Mouse (Mus musculus) kidney, embryonic 16.5 days (tissue): ENCODE measurements around the gene Zdhhc1. TPM values are rescaled to one million over a fixed set of nuclear protein-coding genes. Genes with fewer than 3 reads are reported as not detected.

Experiments used
- ATAC-seq: fragments of 200-750 bp; cut with Nextera tagmentation; 2 replicates; pipeline ENCODE4 v1.8.0; 2017; ENCODE audit warnings: moderate TSS enrichment; ENCODE audit not compliant: low FRiP score, low TSS enrichment
- H3K27ac ChIP-seq: fragments of 300-500 bp; sonication (generic); 2 replicates; pipeline ENCODE4 v1.5.1; 2014; ENCODE audit warnings: low read length
- H3K27me3 ChIP-seq: fragments of 300-500 bp; sonication (generic); 2 replicates; pipeline ENCODE4 v1.6.1; 2014; ENCODE audit warnings: low read length, control low read depth, mixed read lengths; ENCODE audit not compliant: insufficient read depth
- H3K36me3 ChIP-seq: fragments of 300-500 bp; sonication (generic); 2 replicates; pipeline ENCODE4 v1.6.1; 2014; ENCODE audit warnings: low read length, control low read depth, mixed read lengths; ENCODE audit not compliant: insufficient read depth
- H3K4me1 ChIP-seq: fragments of 300-500 bp; sonication (generic); 2 replicates; pipeline ENCODE4 v1.6.1; 2014; ENCODE audit warnings: low read length, control low read depth, mixed read lengths; ENCODE audit not compliant: insufficient read depth
- H3K4me2 ChIP-seq: fragments of 300-500 bp; sonication (generic); replicated peaks from 2 replicates; pipeline ENCODE4 v1.6.1; 2014; ENCODE audit warnings: low read depth, low read length
- H3K4me3 ChIP-seq: fragments of 300-500 bp; sonication (generic); 2 replicates; pipeline ENCODE4 v1.5.1; 2014; ENCODE audit warnings: mild to moderate bottlenecking, low read length
- H3K9ac ChIP-seq: fragments of 300-500 bp; sonication (generic); replicated peaks from 2 replicates; pipeline ENCODE4 v1.6.1; 2014; ENCODE audit warnings: low read length
- H3K9me3 ChIP-seq: fragments of 300-500 bp; sonication (generic); 2 replicates; pipeline ENCODE4 v1.6.1; 2016; ENCODE audit warnings: low read length, control low read depth
- WGBS: fragments of 180-500 bp; shearing (Covaris S2); extraction: QIAGEN DNeasy Blood & Tissue Kit; methylation state at CpG from one replicate; pipeline ENCODE4 v1.1.7; 2014; 5-methylcytosine and 5-hydroxymethylcytosine counted together
- polyA plus RNA-seq: library from polyadenylated mRNA; unstranded; fragments of >200 nt; fragmentation: Nextera tagmentation; extraction: Ambion mirVana; gene quantifications from 2 replicates; pipeline ENCODE4 v1.2.1, GENCODE M21; 2015

Gene Zdhhc1
- polyA plus RNA-seq, 1 experiment from 2014 or later: 51.1 TPM

DNA sequence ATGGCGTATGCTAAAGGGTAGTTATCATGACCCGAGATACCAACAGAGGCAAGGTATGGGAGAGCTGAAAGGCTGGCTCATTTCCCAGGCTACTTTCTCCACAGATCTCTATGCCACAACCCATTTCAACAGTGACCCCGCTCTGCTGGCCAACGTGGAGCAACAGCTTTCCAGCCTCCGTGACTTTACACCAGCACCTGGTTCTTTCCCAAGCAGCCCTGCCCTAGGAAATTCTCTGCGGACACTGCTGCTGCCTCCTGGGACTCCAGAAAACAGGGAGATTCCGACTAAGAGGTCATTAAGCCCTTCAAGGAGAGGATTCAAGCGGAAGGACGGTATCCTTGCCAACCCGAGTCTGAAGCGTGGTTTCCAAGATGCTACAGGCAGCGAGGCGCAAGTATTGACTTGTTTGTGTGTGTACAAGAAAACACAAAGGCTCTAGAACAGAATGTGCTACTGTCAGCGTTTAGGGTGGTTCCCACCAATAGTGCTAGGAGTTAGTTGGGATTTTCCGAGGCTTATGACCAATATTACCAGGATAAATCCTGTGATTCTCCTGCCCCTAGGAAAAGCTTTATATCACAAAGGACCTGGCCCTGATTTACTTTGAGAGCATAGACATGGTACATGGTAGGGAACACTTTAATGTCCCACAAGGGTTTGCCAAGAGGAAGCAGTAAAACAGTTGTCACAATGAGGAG is 44.6 kb downstream of the Zdhhc1 start:
- H3K36me3 ChIP-seq: no peaks in the 10 kb centered on the region
- no peak overlapping the region for H3K4me2 ChIP-seq
- H3K9me3 ChIP-seq: no peaks in the 10 kb centered on the region
- no peak overlapping the region for H3K4me3 ChIP-seq
- WGBS: 66% methylated on average over 15 of the region's 15 CpGs
- no peak overlapping the region for H3K27ac ChIP-seq
- no peak overlapping the region for H3K9ac ChIP-seq
- H3K27me3 ChIP-seq: no peaks in the 10 kb centered on the region; the same call in 1 of the 2 replicates
- ATAC-seq: no peak
- 0 out of 2 replicates have a peak, but pooled peaks cover 5% of the 10 kb centered on the region for H3K4me1 ChIP-seq

DNA sequence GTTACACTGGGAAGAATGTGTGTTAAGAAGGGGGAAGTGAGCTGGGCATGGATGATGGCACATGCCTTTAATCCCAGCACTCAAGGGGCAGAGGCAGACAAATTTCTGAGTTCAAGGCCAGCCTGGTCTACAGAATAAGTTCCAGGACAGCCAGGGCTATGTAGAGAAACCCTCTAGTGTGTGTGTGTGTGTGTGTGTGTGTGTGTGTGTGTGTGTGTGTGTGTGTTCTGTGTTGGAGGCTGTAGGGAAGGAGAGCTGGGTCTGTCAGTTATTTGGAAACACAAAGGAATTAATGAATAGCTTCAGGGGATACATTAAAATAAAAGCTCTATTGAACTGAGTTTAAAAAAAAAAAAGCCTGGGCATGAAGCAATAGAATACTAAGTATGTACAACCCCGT is 45.7 kb downstream of the Zdhhc1 start:
- Histone ChIP-seq H3K9ac (no peak overlapping the region), H3K4me3 (no peak overlapping the region), H3K27me3 (no peaks in the 10 kb centered on the region; the same call in 1 of the 2 replicates), H3K9me3 (no peaks in the 10 kb centered on the region), H3K4me1 (0 out of 2 replicates have a peak, but pooled peaks cover 7% of the 10 kb centered on the region), H3K4me2 (no peak overlapping the region), H3K27ac (no peak overlapping the region), H3K36me3 (no peaks in the 10 kb centered on the region)
- no peak for ATAC-seq
- 86% methylated on average over 1 of the region's 1 CpGs for WGBS

DNA sequence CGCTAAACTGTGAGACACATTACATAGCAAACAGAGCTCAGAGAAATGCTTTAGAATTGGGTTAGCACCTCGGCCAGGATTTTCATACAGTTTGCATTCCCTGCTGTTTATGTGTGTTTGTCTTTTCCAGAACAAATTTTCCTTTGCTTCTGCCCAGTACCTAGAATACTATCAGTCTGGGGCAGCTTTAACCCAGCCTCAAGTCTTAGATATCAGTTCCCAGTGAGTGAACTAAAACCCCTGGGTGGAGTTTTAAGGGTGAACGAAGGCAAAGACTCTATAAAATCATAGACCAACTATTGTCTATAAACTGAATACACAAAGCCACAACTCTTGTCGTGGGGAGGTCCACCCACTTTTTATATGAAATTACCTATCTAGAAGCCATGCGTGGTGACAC is 48.1 kb downstream of the Zdhhc1 start:
- Histone ChIP-seq H3K9me3 (no peaks in the 10 kb centered on the region), H3K36me3 (no peaks in the 10 kb centered on the region), H3K4me2 (no peak overlapping the region), H3K27ac (no peak overlapping the region), H3K4me3 (no peak overlapping the region), H3K4me1 (0 out of 2 replicates have a peak, but pooled peaks cover 12% of the 10 kb centered on the region), H3K27me3 (no peaks in the 10 kb centered on the region; the same call in 1 of the 2 replicates), H3K9ac (no peak overlapping the region)
- no peak for ATAC-seq
- 89% methylated on average over 5 of the region's 5 CpGs for WGBS

DNA sequence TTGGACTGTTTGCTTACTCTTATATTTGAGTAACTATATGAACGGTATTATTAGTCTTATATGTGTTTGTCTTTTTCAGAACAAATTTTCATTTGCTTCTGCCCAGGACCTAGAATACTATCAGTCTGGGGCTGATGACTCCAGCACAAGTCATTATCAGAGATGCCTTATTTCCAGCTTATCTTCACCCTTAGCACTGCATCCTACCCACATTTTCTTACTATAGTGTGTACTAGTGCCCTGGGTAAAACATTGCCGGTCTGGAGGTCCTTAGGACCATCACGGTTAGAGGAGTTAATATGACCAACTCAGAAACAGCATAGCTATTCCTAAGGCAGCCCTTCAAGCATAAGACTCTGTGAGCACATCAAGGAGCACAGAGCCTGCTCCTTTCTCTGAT is 48.5 kb downstream of the Zdhhc1 start:
- no peaks in the 10 kb centered on the region; the same call in 1 of the 2 replicates for H3K27me3 ChIP-seq
- 90% methylated on average over 3 of the region's 3 CpGs for WGBS
- ATAC-seq: no peak

DNA sequence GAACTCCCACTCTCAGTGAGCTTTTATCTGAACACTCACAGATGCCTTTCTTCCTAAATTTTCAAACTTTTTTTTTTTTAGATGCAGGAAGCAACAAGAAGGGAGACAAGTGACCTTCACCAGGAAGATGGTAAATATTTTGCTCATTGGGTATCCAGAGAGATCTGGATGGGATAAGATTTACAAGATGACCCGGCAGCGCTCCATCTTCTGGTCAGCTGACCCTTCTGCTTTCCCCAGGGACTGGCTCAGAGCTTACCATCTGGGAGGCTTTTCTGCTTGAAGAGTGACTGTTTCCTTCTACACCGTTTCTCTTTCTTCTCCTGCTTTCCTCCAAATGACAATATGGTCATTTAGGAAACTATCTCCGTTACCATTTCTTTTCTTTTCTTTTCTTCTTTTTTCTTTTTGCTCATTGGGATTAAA is 50.6 kb downstream of the Zdhhc1 start:
- Histone ChIP-seq H3K27ac (0 out of 2 replicates have a peak overlapping the region, but pooled peaks have one; percentile 18), H3K4me2 (no peak overlapping the region), H3K9ac (no peak overlapping the region), H3K27me3 (no peaks in the 10 kb centered on the region), H3K36me3 (no peaks in the 10 kb centered on the region), H3K4me3 (no peak overlapping the region), H3K4me1 (0 out of 2 replicates have a peak, but pooled peaks cover 7% of the 10 kb centered on the region), H3K9me3 (no peaks in the 10 kb centered on the region)
- ATAC-seq: no peak
- WGBS: 29% methylated on average over 4 of the region's 4 CpGs

More for the DNA sequence above, 48.5 kb downstream of the Zdhhc1 start:
- H3K36me3 ChIP-seq: no peaks in the 10 kb centered on the region
- H3K27ac ChIP-seq: no peak overlapping the region
- 0 out of 2 replicates have a peak, but pooled peaks cover 11% of the 10 kb centered on the region for H3K4me1 ChIP-seq
- H3K9me3 ChIP-seq: no peaks in the 10 kb centered on the region
- H3K4me2 ChIP-seq: no peak overlapping the region
- H3K9ac ChIP-seq: no peak overlapping the region
- H3K4me3 ChIP-seq: no peak overlapping the region

DNA sequence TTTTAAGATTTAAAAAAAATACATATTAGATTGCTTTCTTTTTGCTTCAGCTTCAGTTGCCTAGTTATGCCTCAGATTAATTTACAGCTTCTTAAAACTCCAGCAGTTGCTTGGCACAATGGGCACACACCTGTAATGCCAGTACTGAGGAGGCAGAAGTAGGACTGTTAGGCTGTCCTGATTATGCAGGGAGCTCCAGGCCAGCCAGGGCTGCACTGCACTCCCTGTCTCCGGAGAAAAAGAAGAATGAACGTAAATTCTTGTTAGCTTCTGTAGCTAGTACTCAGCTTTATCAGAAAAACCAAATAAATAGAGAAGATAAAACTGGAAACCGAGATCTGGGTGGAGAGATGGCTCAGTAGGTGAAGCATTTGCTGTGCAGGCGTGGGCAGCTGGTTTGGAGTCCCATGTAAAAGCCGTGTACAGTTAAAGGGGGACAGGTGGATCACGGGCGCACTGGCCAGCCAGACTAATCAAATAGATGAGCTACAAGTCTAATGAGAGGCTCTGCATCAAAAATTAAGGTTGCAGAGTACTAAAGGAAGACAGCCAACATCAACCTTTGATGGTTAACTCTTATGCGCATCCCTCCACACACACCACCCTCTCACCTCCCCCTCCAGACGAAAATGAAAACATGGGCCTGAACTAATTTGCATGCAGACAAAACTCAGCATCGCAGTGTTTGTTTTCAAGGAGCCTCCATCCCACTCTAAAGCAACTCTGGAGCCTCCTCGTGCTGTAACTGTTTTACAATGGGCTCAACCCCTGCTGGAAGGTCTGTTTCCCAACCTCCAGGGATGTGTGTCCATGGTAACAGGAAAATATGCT is 51.2 kb downstream of the Zdhhc1 start:
- Histone ChIP-seq H3K4me1 (0 out of 2 replicates have a peak, but pooled peaks cover 7% of the 10 kb centered on the region), H3K9me3 (no peaks in the 10 kb centered on the region), H3K4me2 (no peak overlapping the region), H3K27ac (no peak overlapping the region), H3K36me3 (no peaks in the 10 kb centered on the region), H3K4me3 (no peak overlapping the region), H3K27me3 (no peaks in the 10 kb centered on the region), H3K9ac (no peak overlapping the region)
- 0 out of 2 replicates have a peak, but pooled peaks have one; percentile 54 for ATAC-seq
- WGBS: 38% methylated on average over 11 of the region's 11 CpGs

DNA sequence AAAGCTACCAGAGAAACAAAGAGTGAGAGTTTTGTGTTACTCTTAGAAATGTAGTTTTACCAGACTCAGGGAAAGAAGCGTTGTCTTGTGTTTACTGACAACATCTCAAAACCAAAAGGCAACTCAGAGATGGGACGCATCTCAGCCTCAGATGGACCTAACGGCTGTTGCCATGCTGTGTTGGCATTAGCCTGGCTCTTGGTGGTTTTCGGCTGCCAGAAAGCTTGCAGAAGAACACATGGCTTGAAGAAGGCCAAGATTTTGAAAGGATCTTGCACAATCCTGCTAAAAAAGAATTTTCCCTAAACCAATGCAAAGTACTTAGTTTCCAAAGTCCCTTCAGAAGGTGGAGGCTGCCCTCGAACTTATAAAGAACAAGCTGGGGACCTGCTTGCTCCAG is 54.0 kb downstream of the Zdhhc1 start:
- no peaks in the 10 kb centered on the region for H3K27me3 ChIP-seq
- H3K4me3 ChIP-seq: no peak overlapping the region
- H3K27ac ChIP-seq: no peak overlapping the region
- WGBS: 91% methylated on average over 5 of the region's 5 CpGs
- no peak overlapping the region for H3K9ac ChIP-seq
- ATAC-seq: no peak
- no peaks in the 10 kb centered on the region for H3K9me3 ChIP-seq
- H3K36me3 ChIP-seq: no peaks in the 10 kb centered on the region
- H3K4me1 ChIP-seq: 0 out of 2 replicates have a peak, but pooled peaks cover 7% of the 10 kb centered on the region
- no peak overlapping the region for H3K4me2 ChIP-seq

DNA sequence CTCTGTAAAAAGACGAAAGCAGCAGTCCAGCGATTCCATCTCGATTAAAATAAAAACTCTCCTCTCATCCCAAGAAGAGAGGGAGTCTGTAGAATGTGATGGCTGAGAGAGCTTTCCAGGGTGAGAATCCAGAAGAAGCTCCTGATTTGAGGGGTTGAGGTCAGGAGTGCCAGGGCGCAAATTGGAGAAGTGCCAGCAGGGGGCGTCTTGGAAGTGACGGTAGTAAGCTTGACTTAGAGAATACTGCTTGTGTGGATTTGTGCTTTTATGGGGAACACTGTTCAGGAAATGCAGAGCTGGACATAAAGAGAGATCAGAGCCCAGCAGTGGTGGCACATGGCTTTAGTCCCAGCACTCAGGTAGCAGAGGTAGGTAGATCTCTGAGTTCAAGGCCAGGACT is 55.3 kb downstream of the Zdhhc1 start:
- H3K36me3 ChIP-seq: no peaks in the 10 kb centered on the region
- no peaks in the 10 kb centered on the region for H3K9me3 ChIP-seq
- H3K4me2 ChIP-seq: no peak overlapping the region
- ATAC-seq: 0 out of 2 replicates have a peak, but pooled peaks have one; percentile 19
- H3K27ac ChIP-seq: no peak overlapping the region
- 8% methylated on average over 6 of the region's 6 CpGs for WGBS
- 0 out of 2 replicates have a peak, but pooled peaks cover 7% of the 10 kb centered on the region for H3K4me1 ChIP-seq
- no peak overlapping the region for H3K9ac ChIP-seq
- H3K27me3 ChIP-seq: no peaks in the 10 kb centered on the region
- no peak overlapping the region for H3K4me3 ChIP-seq

DNA sequence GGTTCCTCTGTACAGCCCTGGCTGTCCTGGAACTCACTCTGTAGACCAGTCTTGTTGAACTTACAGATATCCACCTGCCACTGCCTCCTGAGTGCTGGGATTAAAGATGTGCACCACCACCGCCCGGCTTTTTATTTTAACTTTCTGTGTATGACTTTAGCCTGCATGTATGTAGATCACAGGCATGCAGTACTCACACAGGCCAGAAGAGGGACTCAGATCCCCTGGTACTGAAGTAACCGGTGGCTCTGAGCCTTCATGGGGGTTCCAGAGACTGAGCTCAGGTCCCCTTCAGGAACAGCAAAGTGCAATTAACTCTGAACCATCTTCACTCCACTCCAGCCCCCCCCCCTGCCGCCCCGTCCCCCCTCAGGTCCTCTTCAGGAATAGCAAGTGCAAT is 57.8 kb downstream of the Zdhhc1 start:
- no peaks in the 10 kb centered on the region for H3K27me3 ChIP-seq
- WGBS: 47% methylated on average over 5 of the region's 5 CpGs
- H3K4me3 ChIP-seq: no peak overlapping the region
- ATAC-seq: no peak
- no peak overlapping the region for H3K9ac ChIP-seq
- H3K27ac ChIP-seq: no peak overlapping the region
- no peak overlapping the region for H3K4me2 ChIP-seq
- H3K4me1 ChIP-seq: no peaks in the 10 kb centered on the region
- H3K36me3 ChIP-seq: no peaks in the 10 kb centered on the region
- no peaks in the 10 kb centered on the region for H3K9me3 ChIP-seq
